ENCODE assay signal across 10 mouse cellular contexts in the genomic region with DNA sequence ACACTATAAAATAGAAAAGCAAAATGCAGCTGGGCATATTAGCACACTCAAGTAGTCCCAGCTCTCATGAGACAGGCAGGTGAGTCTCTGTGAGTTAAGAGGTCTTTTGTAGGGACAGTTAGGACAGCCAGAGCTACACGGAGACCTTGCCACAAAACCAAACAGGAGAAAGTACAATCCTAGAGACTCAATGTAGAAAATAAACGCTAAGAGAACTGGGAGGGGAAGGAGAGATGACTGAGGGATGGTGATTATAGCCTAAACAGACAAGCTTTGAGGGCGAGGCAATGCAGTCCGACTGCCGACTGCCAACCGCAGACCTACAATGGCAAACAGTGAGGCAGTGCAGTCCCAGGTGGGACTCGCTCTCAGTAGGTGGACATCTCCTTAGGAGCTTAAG. TPM values are rescaled to one million over a fixed set of nuclear protein-coding genes. Genes with fewer than 3 reads are reported as not detected.
DNase-seq lines count a peak whose midpoint lies in the region; ATAC-seq and TF ChIP-seq lines count a peak whose summit lies in the region.
"Had no signal": no experiment of that assay in that cellular context is flagged by ENCODE, and none has a peak within 500 bp of the region (broad histone marks: within the 10 kb centered on the region; RNA-seq: fewer than 3 reads in every experiment).

No protein-coding gene starts in this region.

- in situ Hi-C loops in ES-E14 (cut with MboI; ENCODE audit: low sequenced_read_pairs in 2 of 2, unreplicated experiment in 2 of 2): no loop called here

- H3K4me1 ChIP-seq in kidney, embryonic 15.5 days: peaks cover 34% of the 10 kb centered on the region
- peaks cover 4 to 10% of the 10 kb centered on the region in 2 experiments; a peak in 3 of 4 replicates for H3K4me1 ChIP-seq in ES-E14 (ENCODE audit: control insufficient read depth in 2 of 2, insufficient read depth in 2 of 2, low read length in 2 of 2, poor library complexity in 1 of 2)
- H3K4me1 ChIP-seq in embryonic facial prominence, embryonic 13.5 days: peaks cover 22% of the 10 kb centered on the region
- peaks cover 36% of the 10 kb centered on the region for H3K4me1 ChIP-seq in liver, embryonic 16.5 days (ENCODE audit: control insufficient read depth, low read depth, low read length)

- H3K36me3 ChIP-seq in kidney, embryonic 15.5 days: peaks cover 8% of the 10 kb centered on the region
- H3K36me3 ChIP-seq in ES-E14 (ENCODE audit: control insufficient read depth, insufficient read depth, low read length, poor library complexity, severe bottlenecking): no peaks in the 10 kb centered on the region
- 0 out of 2 replicates have a peak, but pooled peaks cover 3% of the 10 kb centered on the region for H3K36me3 ChIP-seq in embryonic facial prominence, embryonic 13.5 days
- H3K36me3 ChIP-seq in liver, embryonic 16.5 days (ENCODE audit: control insufficient read depth, insufficient read depth): no peaks in the 10 kb centered on the region; the same call in 1 of the 2 replicates
- H3K36me3 ChIP-seq: neural tube, embryonic 15.5 days had no signal

- H3K4me3 ChIP-seq in kidney, embryonic 15.5 days (replicated peaks): no peak overlapping the region
- no peak overlapping the region for H3K4me3 ChIP-seq in ES-E14 (ENCODE audit: insufficient read depth in 1 of 2, low read depth in 1 of 2, low read length in 2 of 2, poor library complexity in 1 of 2, severe bottlenecking in 1 of 2)
- no peak overlapping the region for H3K4me3 ChIP-seq in embryonic facial prominence, embryonic 13.5 days
- no peak overlapping the region for H3K4me3 ChIP-seq in liver, embryonic 16.5 days (ENCODE audit: low read depth, low read length)

- peak overlapping the region; percentile 60; the same call in 1 of the 2 replicates for H3K4me2 ChIP-seq in kidney, embryonic 15.5 days
- H3K4me2 ChIP-seq in embryonic facial prominence, embryonic 13.5 days: peak overlapping the region; percentile 57
- peak overlapping the region; percentile 55 for H3K4me2 ChIP-seq in liver, embryonic 16.5 days (ENCODE audit: low read depth, low read length)

- H3K27ac ChIP-seq in kidney, embryonic 15.5 days: peak overlapping the region; percentile 91
- peak overlapping the region; percentile 45; the same call in 1 of the 2 replicates for H3K27ac ChIP-seq in ES-E14 (ENCODE audit: insufficient read depth, low read depth, low read length, poor library complexity, severe bottlenecking)
- H3K27ac ChIP-seq in embryonic facial prominence, embryonic 13.5 days: peak overlapping the region; percentile 44; the same call in 1 of the 2 replicates
- H3K27ac ChIP-seq in liver, embryonic 16.5 days (ENCODE audit: low read length): peak overlapping the region; percentile 67
- H3K27ac ChIP-seq: neural tube, embryonic 15.5 days had no signal

- WGBS in kidney, embryonic 15.5 days: 46% methylated on average over 7 of the region's 7 CpGs
- 31% methylated on average over 7 of the region's 7 CpGs for WGBS in embryonic facial prominence, embryonic 13.5 days
- 12% methylated on average over 7 of the region's 7 CpGs for WGBS in liver, embryonic 16.5 days (ENCODE audit: insufficient replicate concordance)

- no peak overlapping the region for H3K9ac ChIP-seq in kidney, embryonic 15.5 days
- H3K9ac ChIP-seq in ES-E14 (ENCODE audit: insufficient read depth, low read depth, low read length, poor library complexity, severe bottlenecking): no peak overlapping the region
- no peak overlapping the region for H3K9ac ChIP-seq in embryonic facial prominence, embryonic 13.5 days
- H3K9ac ChIP-seq in liver, embryonic 16.5 days (ENCODE audit: low read depth, low read length): no peak overlapping the region; the same call in 1 of the 2 replicates
- H3K9ac ChIP-seq: forebrain, postnatal 0 days; neural tube, embryonic 15.5 days had no signal

- DNase-seq in kidney, postnatal 10 days: no peak
- DNase-seq in ES-E14 (ENCODE audit: low read depth, low spot score): no peak
- no peak for DNase-seq in right cerebral cortex, adult 18-20 months
- no peak for DNase-seq in right cerebral cortex, adult 2 months (ENCODE audit: low spot score in 2 of 2)
- DNase-seq: cerebellum, adult 8-10 months; forebrain, postnatal 0 days had no signal

- ATAC-seq in kidney, embryonic 15.5 days (replicated peaks; ENCODE audit: low FRiP score): no peak
- ATAC-seq in embryonic facial prominence, embryonic 13.5 days (ENCODE audit: insufficient number of reproducible peaks, insufficient read depth, low FRiP score, low TSS enrichment, low read depth): no peak
- ATAC-seq in liver, embryonic 16.5 days (ENCODE audit: low read depth): no peak
- ATAC-seq: forebrain, postnatal 0 days had no signal

- H3K27me3 ChIP-seq in kidney, embryonic 15.5 days: no peaks in the 10 kb centered on the region
- no peaks in the 10 kb centered on the region for H3K27me3 ChIP-seq in embryonic facial prominence, embryonic 13.5 days
- H3K27me3 ChIP-seq in liver, embryonic 16.5 days (ENCODE audit: control insufficient read depth, insufficient read depth, low read depth, low read length): no peaks in the 10 kb centered on the region
- H3K27me3 ChIP-seq: neural tube, embryonic 15.5 days had no signal

- no peaks in the 10 kb centered on the region for H3K9me3 ChIP-seq in kidney, embryonic 15.5 days (replicated peaks)
- H3K9me3 ChIP-seq in ES-E14 (ENCODE audit: control insufficient read depth, insufficient read depth, low read depth, low read length): no peaks in the 10 kb centered on the region
- no peaks in the 10 kb centered on the region for H3K9me3 ChIP-seq in embryonic facial prominence, embryonic 13.5 days
- no peaks in the 10 kb centered on the region for H3K9me3 ChIP-seq in liver, embryonic 16.5 days (replicated peaks; ENCODE audit: control insufficient read depth, low read length)
- H3K9me3 ChIP-seq: neural tube, embryonic 15.5 days had no signal

TF ChIP-seq in ES-E14, 5 proteins besides CTCF, POLR2A, EP300 and RAD21:
- TF ChIP-seq ZC3H11A (IDR thresholded peaks at IDR 0.05; ENCODE audit: borderline replicate concordance, low read depth, low read length) (no peak), MAFK (IDR thresholded peaks at IDR 0.05; ENCODE audit: insufficient read depth, low read depth, low read length) (no peak), HCFC1 (IDR thresholded peaks at IDR 0.05; ENCODE audit: borderline replicate concordance, insufficient read depth, low read length) (no peak), CHD2 (IDR thresholded peaks at IDR 0.05; ENCODE audit: low read depth, low read length) (no peak), ZNF384 (IDR thresholded peaks at IDR 0.05; ENCODE audit: low read depth, low read length) (no peak)
TF ChIP-seq in ES-E14: peak in this region for 0.

RNA-seq across cellular contexts. Expression of gene Tubd1, which starts 43.0 kb away (rescaled TPM):
- polyA plus RNA-seq in kidney, embryonic 15.5 days (2015; fragmentation: Nextera tagmentation; extraction: Ambion mirVana): 10.3 and 10.5 TPM in 2 replicates
- total RNA-seq in ES-E14 (2012; rRNA removed): 3.0 and 6.5 TPM in 2 replicates
- polyA plus RNA-seq in embryonic facial prominence, embryonic 13.5 days (2015; fragmentation: Nextera tagmentation; extraction: Ambion mirVana): 13.5 and 13.8 TPM in 2 replicates
- 8.8 TPM in 2 replicates for polyA plus RNA-seq in liver, embryonic 16.5 days (2015; fragmentation: Nextera tagmentation; extraction: Ambion mirVana)

RNA-seq across cellular contexts. Expression of gene Rps6kb1, which starts 43.2 kb away (rescaled TPM):
- 60.9 and 70.7 TPM in 2 replicates for polyA plus RNA-seq in kidney, embryonic 15.5 days (2015; fragmentation: Nextera tagmentation; extraction: Ambion mirVana)
- 41.4 and 43.1 TPM in 2 replicates for total RNA-seq in ES-E14 (2012; rRNA removed)
- 77.8 and 78.9 TPM in 2 replicates for polyA plus RNA-seq in embryonic facial prominence, embryonic 13.5 days (2015; fragmentation: Nextera tagmentation; extraction: Ambion mirVana)
- 21.1 and 22.0 TPM in 2 replicates for polyA plus RNA-seq in liver, embryonic 16.5 days (2015; fragmentation: Nextera tagmentation; extraction: Ambion mirVana)
